10 mouse cellular contexts compared by ENCODE assay signal in the genomic region with DNA sequence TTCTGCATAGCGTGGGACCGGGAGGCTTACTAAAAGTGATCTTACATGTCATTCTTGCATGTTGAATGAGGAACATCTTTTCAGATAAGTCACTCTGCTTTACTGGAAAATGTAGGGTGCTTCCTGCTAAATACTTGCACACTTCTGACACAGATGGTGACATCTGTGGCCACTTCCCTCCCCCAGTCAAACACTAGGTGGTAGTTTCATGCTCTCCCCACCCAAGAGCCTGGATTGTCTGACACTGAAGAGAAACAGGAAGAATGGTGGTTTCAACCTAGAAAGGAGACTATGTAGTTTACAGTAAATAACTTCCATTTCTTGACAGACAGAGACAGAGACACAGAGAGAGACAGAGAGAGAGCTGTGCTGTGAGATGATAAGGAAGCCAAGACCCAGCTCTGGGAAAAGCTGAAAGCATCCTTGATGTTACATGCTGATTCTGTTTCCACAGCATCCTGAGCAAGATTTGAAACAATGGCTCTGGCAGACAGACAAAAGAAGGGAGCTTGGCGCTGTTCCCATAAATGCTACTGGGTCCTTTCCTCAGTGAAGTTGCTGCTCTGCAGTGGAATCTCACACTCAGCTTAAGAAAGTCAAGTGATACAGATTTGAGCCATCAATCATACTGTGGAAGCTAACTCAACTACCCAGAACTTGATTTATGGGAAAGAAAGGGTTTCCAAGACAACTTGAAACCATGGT.
DNase-seq lines count a peak whose midpoint lies in the region; ATAC-seq and TF ChIP-seq lines count a peak whose summit lies in the region.
"Had no signal": no experiment of that assay in that cellular context is flagged by ENCODE, and none has a peak within 500 bp of the region (broad histone marks: within the 10 kb centered on the region; RNA-seq: fewer than 3 reads in every experiment).

No protein-coding gene starts in this region.

- no peak overlapping the region for H3K27ac ChIP-seq in kidney, postnatal 0 days
- H3K27ac ChIP-seq: hindbrain, embryonic 15.5 days had no signal

- no peak for TF ChIP-seq CTCF in kidney, postnatal 0 days (IDR thresholded peaks at IDR 0.05; ENCODE audit: low read depth)

- no peaks in the 10 kb centered on the region for H3K4me1 ChIP-seq in kidney, postnatal 0 days (replicated peaks; ENCODE audit: insufficient read depth, low read length)
- H3K4me1 ChIP-seq: hindbrain, embryonic 15.5 days had no signal

- H3K36me3 ChIP-seq in kidney, postnatal 0 days (ENCODE audit: insufficient read depth, low read length), result no peaks in the 10 kb centered on the region
- H3K36me3 ChIP-seq: hindbrain, embryonic 15.5 days had no signal

- no peaks in the 10 kb centered on the region for H3K27me3 ChIP-seq in kidney, postnatal 0 days (ENCODE audit: insufficient read depth, low read length)
- H3K27me3 ChIP-seq: hindbrain, embryonic 15.5 days; Patski had no signal

- 90% methylated on average over 3 of the region's 3 CpGs for WGBS in kidney, postnatal 0 days

- H3K4me3 ChIP-seq in kidney, postnatal 0 days (replicated peaks; ENCODE audit: low read depth, low read length), result no peak overlapping the region
- H3K4me3 ChIP-seq: hindbrain, embryonic 15.5 days had no signal

- no peak overlapping the region for H3K9ac ChIP-seq in kidney, postnatal 0 days (ENCODE audit: low read depth, low read length)
- H3K9ac ChIP-seq: hindbrain, embryonic 15.5 days had no signal

- no peaks in the 10 kb centered on the region for H3K9me3 ChIP-seq in kidney, postnatal 0 days (replicated peaks; ENCODE audit: low read length)
- H3K9me3 ChIP-seq: hindbrain, embryonic 15.5 days had no signal

- ATAC-seq in kidney, postnatal 0 days (replicated peaks; ENCODE audit: low FRiP score, low read depth), result no peak
- ATAC-seq in hematopoietic stem cell, adult 5-6 weeks (replicated peaks in 1 of 2; ENCODE audit: insufficient read depth in 1 of 2, low FRiP score in 2 of 2, low TSS enrichment in 1 of 2, low read depth in 1 of 2, poor library complexity in 2 of 2, severe bottlenecking in 2 of 2), result peak; percentile 92 to 95
- ATAC-seq: Patski had no signal

- H3K4me2 ChIP-seq in kidney, postnatal 0 days (ENCODE audit: low read length), result no peak overlapping the region
- H3K4me2 ChIP-seq: hindbrain, embryonic 15.5 days had no signal

- DNase-seq in kidney, postnatal 0 days (ENCODE audit: low spot score), result peak; percentile 40
- no peak for DNase-seq in kidney, adult 11 months
- peak; percentile 10 for DNase-seq in T-cell, adult 2 months (ENCODE audit: low spot score)
- DNase-seq in naive thymus-derived CD4-positive, alpha-beta T cell, adult 2 months (ENCODE audit: low read depth), result peak; percentile 52
- DNase-seq in neural tube, embryonic 10.5 days (ENCODE audit: extremely low spot score, low spot score), result no peak
- DNase-seq in gastrocnemius, postnatal 4 days (ENCODE audit: low spot score in 2 of 2), result no peak
- no peak for DNase-seq in frontal cortex, postnatal 14 days (ENCODE audit: low spot score in 2 of 2)

Comparison
In these comparisons a context has a peak if more than half of its experiments do, and no peak if none do; other contexts are left out.
1. DNase-seq: peak in kidney, postnatal 0 days (single experiment), T-cell, adult 2 months (single experiment) and naive thymus-derived CD4-positive, alpha-beta T cell, adult 2 months (single experiment); none in kidney, adult 11 months (single experiment), neural tube, embryonic 10.5 days (single experiment), gastrocnemius, postnatal 4 days (0 of 2) and frontal cortex, postnatal 14 days (0 of 2).